Mouse (Mus musculus): ENCODE data around the gene Map3k13.

Map3k13 gene

GRCm38 (mm10) chr16:21793875-21794696, at the start of gene Map3k13:
Map3k13 (plus strand) TSS chr16:21794346.
- DNase-seq (ENCODE audit: low read depth) = peak; percentile 98

GRCm38 (mm10) chr16:21758447-21758846, 35.7 kb upstream of the Map3k13 start:
- DNase-seq (ENCODE audit: low read depth) = no peak

- DNase-seq (ENCODE audit: low read depth) = no peak
Measured at GRCm38 (mm10) chr16:21768255-21768654, 25.9 kb upstream of the Map3k13 start.

GRCm38 (mm10) chr16:21769667-21770066, 24.5 kb upstream of the Map3k13 start:
- peak; percentile 37 for DNase-seq (ENCODE audit: low read depth)

- no peak for DNase-seq (ENCODE audit: low read depth)
Measured at GRCm38 (mm10) chr16:21774725-21775124, 19.4 kb upstream of the Map3k13 start.

GRCm38 (mm10) chr16:21778293-21778866, 15.8 kb upstream of the Map3k13 start:
- DNase-seq (ENCODE audit: low read depth) = peak; percentile 38

GRCm38 (mm10) chr16:21779149-21779548, 15.0 kb upstream of the Map3k13 start:
- no peak for DNase-seq (ENCODE audit: low read depth)

- no peak for DNase-seq (ENCODE audit: low read depth)
Measured at GRCm38 (mm10) chr16:21781277-21781676, 12.9 kb upstream of the Map3k13 start.

GRCm38 (mm10) chr16:21781895-21782294, 12.3 kb upstream of the Map3k13 start:
- DNase-seq (ENCODE audit: low read depth) = no peak

- DNase-seq (ENCODE audit: low read depth) = no peak
Measured at GRCm38 (mm10) chr16:21782807-21783206, 11.3 kb upstream of the Map3k13 start.

- peak; percentile 33 for DNase-seq (ENCODE audit: low read depth)
Measured at GRCm38 (mm10) chr16:21785000-21785399, 9.1 kb upstream of the Map3k13 start.

GRCm38 (mm10) chr16:21786317-21786716, 7.8 kb upstream of the Map3k13 start:
- DNase-seq (ENCODE audit: low read depth) = no peak

- DNase-seq (ENCODE audit: low read depth) = peak; percentile 76
Measured at GRCm38 (mm10) chr16:21787516-21788353, 6.4 kb upstream of the Map3k13 start, which contains the start of gene Ehhadh. Ehhadh (minus strand) TSS chr16:21787807.

GRCm38 (mm10) chr16:21788581-21788980, 5.6 kb upstream of the Map3k13 start:
- no peak for DNase-seq (ENCODE audit: low read depth)

GRCm38 (mm10) chr16:21789180-21789579, 5.0 kb upstream of the Map3k13 start:
- DNase-seq (ENCODE audit: low read depth) = no peak

GRCm38 (mm10) chr16:21790469-21790868, 3.7 kb upstream of the Map3k13 start:
- DNase-seq (ENCODE audit: low read depth) = no peak

GRCm38 (mm10) chr16:21791779-21792178, 2.4 kb upstream of the Map3k13 start:
- no peak for DNase-seq (ENCODE audit: low read depth)

- DNase-seq (ENCODE audit: low read depth) = peak; percentile 54
Measured at GRCm38 (mm10) chr16:21793080-21793810, 901 bp upstream of the Map3k13 start.

GRCm38 (mm10) chr16:21794697-21795045, 525 bp downstream of the Map3k13 start:
- no peak for DNase-seq (ENCODE audit: low read depth)

- DNase-seq (ENCODE audit: low read depth) = no peak
Measured at GRCm38 (mm10) chr16:21795071-21795470, 925 bp downstream of the Map3k13 start.

- no peak for DNase-seq (ENCODE audit: low read depth)
Measured at GRCm38 (mm10) chr16:21804258-21804657, 10.1 kb downstream of the Map3k13 start.

- DNase-seq (ENCODE audit: low read depth) = no peak
Measured at GRCm38 (mm10) chr16:21806892-21807291, 12.7 kb downstream of the Map3k13 start.
